Mouse (Mus musculus) C2C12 (cell line): Measurements from ENCODE around the gene Gm4869.

Source experiments
- CTCF ChIP-seq: IDR thresholded peaks from one replicate; pipeline ENCODE4 v1.5.1; 2011; ENCODE audit not compliant: control insufficient read depth, insufficient read depth, insufficient read length
- FOSL1 ChIP-seq: IDR thresholded peaks from one replicate; pipeline ENCODE4 v1.8.0; 2011; ENCODE audit warnings: mild to moderate bottlenecking, low read length; ENCODE audit not compliant: poor library complexity, insufficient read depth, severe bottlenecking
- MYOD1 ChIP-seq: IDR thresholded peaks from one replicate; pipeline ENCODE4 v1.6.1; 2011; ENCODE audit warnings: low read depth; ENCODE audit not compliant: control insufficient read depth, insufficient read length

DNA sequence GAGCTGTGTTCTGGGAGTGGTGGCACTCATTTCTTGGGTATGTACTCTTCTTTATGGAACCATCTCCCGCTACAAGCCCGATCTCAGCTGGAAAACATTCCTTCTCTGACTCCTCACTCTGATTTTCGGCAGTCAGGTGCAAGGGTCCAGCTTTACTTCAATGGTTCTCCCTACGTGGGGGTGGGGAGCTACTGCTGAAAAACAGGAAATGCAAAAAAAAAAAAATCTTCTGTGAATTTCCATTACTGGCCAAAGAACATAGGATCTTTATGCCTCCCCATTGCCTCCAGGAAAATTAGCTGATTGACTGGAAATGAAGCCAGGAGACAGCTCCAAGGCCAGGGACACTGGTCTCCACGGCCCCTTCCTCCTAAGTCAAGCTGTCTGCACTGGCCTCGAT lies 38.8 kb upstream of the Gm4869 start:
- TF ChIP-seq CTCF (no peak), FOSL1 (no peak), MYOD1 (no peak)
